Mouse (Mus musculus) forebrain, embryonic 13.5 days (tissue): Measurements from ENCODE around the gene Slc38a2. TPM values are rescaled to one million over a fixed set of nuclear protein-coding genes. Genes with fewer than 3 reads are reported as not detected.
A peak's percentile ranks its signal among the peaks of the same experiment; 100 is the strongest.

Experiments used
- ATAC-seq: fragments of 200-750 bp; cut with Nextera tagmentation; 2 replicates; pipeline ENCODE4 v1.8.0; 2017
- H3K27ac ChIP-seq: fragments of 300-500 bp; sonication (generic); 2 replicates; pipeline ENCODE4 v1.5.1; 2015; ENCODE audit warnings: inconsistent platforms, mild to moderate bottlenecking, moderate library complexity
- H3K27me3 ChIP-seq: fragments of 300-500 bp; sonication (generic); 2 replicates; pipeline ENCODE4 v1.6.1; 2015; ENCODE audit warnings: mild to moderate bottlenecking, inconsistent platforms
- H3K36me3 ChIP-seq: fragments of 300-500 bp; sonication (generic); 2 replicates; pipeline ENCODE4 v1.6.1; 2015; ENCODE audit warnings: mild to moderate bottlenecking, inconsistent platforms; ENCODE audit not compliant: poor library complexity, severe bottlenecking
- H3K4me1 ChIP-seq: fragments of 300-500 bp; sonication (generic); 2 replicates; pipeline ENCODE4 v1.6.1; 2015; ENCODE audit warnings: inconsistent platforms
- H3K4me2 ChIP-seq: fragments of 300-500 bp; sonication (generic); 2 replicates; pipeline ENCODE4 v1.6.1; 2015; ENCODE audit warnings: inconsistent platforms, mild to moderate bottlenecking, moderate library complexity
- H3K4me3 ChIP-seq: fragments of 300-500 bp; sonication (generic); 2 replicates; pipeline ENCODE4 v1.5.1; 2015; ENCODE audit warnings: mild to moderate bottlenecking, inconsistent platforms
- H3K9ac ChIP-seq: fragments of 300-500 bp; sonication (generic); 2 replicates; pipeline ENCODE4 v1.6.1; 2015; ENCODE audit warnings: mild to moderate bottlenecking, inconsistent platforms
- H3K9me3 ChIP-seq: fragments of 300-500 bp; sonication (generic); replicated peaks from 2 replicates; pipeline ENCODE4 v1.6.1; 2016; ENCODE audit warnings: inconsistent platforms
- WGBS: fragments of 180-500 bp; shearing (Covaris S2); methylation state at CpG from one replicate; pipeline ENCODE4 v1.1.7; 2015; 5-methylcytosine and 5-hydroxymethylcytosine counted together
- polyA plus RNA-seq: library from polyadenylated mRNA; unstranded; fragments of >200 nt; fragmentation: Nextera tagmentation; extraction: Ambion mirVana; gene quantifications from 2 replicates; pipeline ENCODE4 v1.2.1, GENCODE M21; 2015

The Slc38a2 gene
- 148 and 156 TPM in 2 replicates for polyA plus RNA-seq

GRCm38 (mm10) chr15:96699521-96700511, at the start of gene Slc38a2:
Slc38a2 (minus strand) TSS chr15:96699730.
- peak within 1 kb of the TSS; percentile 73 for H3K4me2 ChIP-seq
- no peaks in the 10 kb centered on the region for H3K27me3 ChIP-seq
- peak within 1 kb of the TSS; percentile 84 for H3K4me3 ChIP-seq
- ATAC-seq, result peak; percentile 89
- under 1% methylated on average over 76 of the region's 76 CpGs for WGBS
- H3K9ac ChIP-seq, result peak within 1 kb of the TSS; percentile 100
- H3K27ac ChIP-seq, result peak within 1 kb of the TSS; percentile 100
- H3K36me3 ChIP-seq, result peaks cover 38% of the 10 kb centered on the region
- H3K4me1 ChIP-seq, result peaks cover 39% of the 10 kb centered on the region
- no peaks in the 10 kb centered on the region for H3K9me3 ChIP-seq

DNA sequence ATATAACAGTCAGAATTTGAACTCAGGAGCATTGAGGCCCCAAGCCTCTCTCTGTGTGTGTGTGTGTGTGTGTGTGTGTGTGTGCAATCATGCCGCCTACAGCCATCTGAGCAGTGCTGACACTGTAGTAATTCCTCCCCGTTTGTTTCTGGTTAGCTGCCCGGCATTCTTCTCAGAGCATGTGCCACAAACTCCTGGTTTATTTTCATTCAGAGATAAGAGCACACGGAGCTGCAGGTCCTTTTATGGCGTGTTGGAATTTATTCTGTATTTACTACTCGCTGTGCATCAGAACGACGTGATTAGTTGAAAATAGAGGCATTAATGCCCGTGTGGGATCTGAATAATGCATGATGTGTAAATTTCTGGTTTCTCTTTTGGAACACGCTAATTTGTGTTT, 49.6 kb upstream of the Slc38a2 start:
- Histone ChIP-seq H3K4me2 (no peak overlapping the region), H3K9ac (no peak overlapping the region), H3K27me3 (no peaks in the 10 kb centered on the region), H3K27ac (no peak overlapping the region), H3K9me3 (no peaks in the 10 kb centered on the region), H3K36me3 (no peaks in the 10 kb centered on the region), H3K4me1 (0 out of 2 replicates have a peak, but pooled peaks cover 3% of the 10 kb centered on the region), H3K4me3 (no peak overlapping the region)
- ATAC-seq, result no peak
- WGBS, result 58% methylated on average over 10 of the region's 10 CpGs

GRCm38 (mm10) chr15:96747551-96747950, 48.0 kb upstream of the Slc38a2 start:
- ATAC-seq, result no peak
- 92% methylated on average over 11 of the region's 11 CpGs for WGBS
- H3K4me2 ChIP-seq, result no peak overlapping the region

GRCm38 (mm10) chr15:96746986-96747385, 47.5 kb upstream of the Slc38a2 start:
- Histone ChIP-seq H3K4me2 (no peak overlapping the region), H3K4me1 (peaks cover 3% of the 10 kb centered on the region; the same call in 1 of the 2 replicates), H3K9me3 (no peaks in the 10 kb centered on the region), H3K9ac (no peak overlapping the region), H3K27ac (no peak overlapping the region), H3K27me3 (no peaks in the 10 kb centered on the region), H3K4me3 (no peak overlapping the region), H3K36me3 (no peaks in the 10 kb centered on the region)
- WGBS, result 91% methylated on average over 6 of the region's 6 CpGs
- ATAC-seq, result no peak

More at GRCm38 (mm10) chr15:96747551-96747950, 48.0 kb upstream of the Slc38a2 start:
- H3K9me3 ChIP-seq, result no peaks in the 10 kb centered on the region
- H3K4me1 ChIP-seq, result peaks cover 3% of the 10 kb centered on the region; the same call in 1 of the 2 replicates
- no peak overlapping the region for H3K9ac ChIP-seq
- no peak overlapping the region for H3K27ac ChIP-seq
- H3K27me3 ChIP-seq, result no peaks in the 10 kb centered on the region
- H3K36me3 ChIP-seq, result no peaks in the 10 kb centered on the region
- no peak overlapping the region for H3K4me3 ChIP-seq

GRCm38 (mm10) chr15:96745299-96745698, 45.8 kb upstream of the Slc38a2 start:
- H3K36me3 ChIP-seq, result no peaks in the 10 kb centered on the region
- WGBS, result 93% methylated on average over 1 of the region's 1 CpGs
- no peaks in the 10 kb centered on the region for H3K27me3 ChIP-seq
- H3K27ac ChIP-seq, result no peak overlapping the region
- H3K9ac ChIP-seq, result no peak overlapping the region
- no peaks in the 10 kb centered on the region for H3K9me3 ChIP-seq
- no peak overlapping the region for H3K4me3 ChIP-seq
- no peak overlapping the region for H3K4me2 ChIP-seq
- ATAC-seq, result no peak
- H3K4me1 ChIP-seq, result peaks cover 3% of the 10 kb centered on the region; the same call in 1 of the 2 replicates

- Histone ChIP-seq H3K4me3 (no peak overlapping the region), H3K9ac (no peak overlapping the region), H3K9me3 (no peaks in the 10 kb centered on the region), H3K36me3 (no peaks in the 10 kb centered on the region), H3K27ac (no peak overlapping the region), H3K27me3 (no peaks in the 10 kb centered on the region), H3K4me2 (no peak overlapping the region), H3K4me1 (peaks cover 3% of the 10 kb centered on the region; the same call in 1 of the 2 replicates)
- ATAC-seq, result no peak
- WGBS, result 95% methylated on average over 5 of the region's 5 CpGs
Observed at GRCm38 (mm10) chr15:96744882-96745296, 45.4 kb upstream of the Slc38a2 start.

DNA sequence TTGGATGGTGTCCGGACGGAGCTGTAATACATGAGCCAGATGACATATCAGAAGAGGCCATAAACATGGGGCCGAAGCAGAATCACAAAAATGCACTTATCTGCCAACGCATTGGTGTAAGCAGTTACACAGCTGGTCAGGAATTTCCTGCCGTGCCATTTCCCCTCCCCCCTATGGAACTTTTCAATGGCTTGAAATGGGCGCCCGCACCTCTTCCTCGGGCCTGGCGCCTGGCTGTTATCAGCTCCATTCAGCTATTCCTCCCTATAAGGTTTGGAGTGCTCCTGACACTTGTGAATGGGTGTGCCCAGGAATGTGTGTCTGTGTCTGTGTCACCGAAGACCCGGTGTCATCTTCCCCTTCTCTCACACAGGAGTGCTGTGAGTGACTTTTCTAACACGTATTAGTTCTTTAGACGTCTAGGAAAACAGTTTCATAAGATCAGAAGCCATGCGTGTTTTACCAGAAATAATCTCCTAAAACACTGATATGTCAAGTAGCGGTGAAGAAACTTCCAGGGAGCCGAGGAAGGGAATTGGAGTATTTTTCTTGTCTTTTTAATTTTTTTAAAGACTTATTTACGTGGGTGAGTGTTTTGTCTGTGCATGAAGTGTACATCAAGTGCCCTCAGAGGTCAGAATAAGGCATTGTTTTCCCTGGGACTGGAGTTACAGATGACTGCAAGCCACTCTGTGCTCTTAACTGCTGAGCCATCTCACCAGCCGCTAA, 44.8 kb upstream of the Slc38a2 start:
- Histone ChIP-seq H3K36me3 (no peaks in the 10 kb centered on the region), H3K27me3 (no peaks in the 10 kb centered on the region), H3K27ac (no peak overlapping the region), H3K4me2 (no peak overlapping the region), H3K4me3 (no peak overlapping the region), H3K4me1 (no peaks in the 10 kb centered on the region; the same call in 1 of the 2 replicates), H3K9me3 (no peaks in the 10 kb centered on the region), H3K9ac (no peak overlapping the region)
- no peak for ATAC-seq
- 83% methylated on average over 18 of the region's 18 CpGs for WGBS

- H3K4me2 ChIP-seq, result no peak overlapping the region
- no peaks in the 10 kb centered on the region for H3K36me3 ChIP-seq
- H3K27me3 ChIP-seq, result no peaks in the 10 kb centered on the region
- WGBS, result 86% methylated on average over 6 of the region's 6 CpGs
- no peak overlapping the region for H3K9ac ChIP-seq
- no peaks in the 10 kb centered on the region; the same call in 1 of the 2 replicates for H3K4me1 ChIP-seq
- no peak overlapping the region for H3K27ac ChIP-seq
- ATAC-seq, result no peak
- H3K9me3 ChIP-seq, result no peaks in the 10 kb centered on the region
- no peak overlapping the region for H3K4me3 ChIP-seq
Observed at GRCm38 (mm10) chr15:96743257-96743656, 43.7 kb upstream of the Slc38a2 start.

GRCm38 (mm10) chr15:96742591-96743241, 43.2 kb upstream of the Slc38a2 start:
- H3K27ac ChIP-seq, result no peak overlapping the region
- ATAC-seq, result no peak
- 73% methylated on average over 16 of the region's 16 CpGs for WGBS

DNA sequence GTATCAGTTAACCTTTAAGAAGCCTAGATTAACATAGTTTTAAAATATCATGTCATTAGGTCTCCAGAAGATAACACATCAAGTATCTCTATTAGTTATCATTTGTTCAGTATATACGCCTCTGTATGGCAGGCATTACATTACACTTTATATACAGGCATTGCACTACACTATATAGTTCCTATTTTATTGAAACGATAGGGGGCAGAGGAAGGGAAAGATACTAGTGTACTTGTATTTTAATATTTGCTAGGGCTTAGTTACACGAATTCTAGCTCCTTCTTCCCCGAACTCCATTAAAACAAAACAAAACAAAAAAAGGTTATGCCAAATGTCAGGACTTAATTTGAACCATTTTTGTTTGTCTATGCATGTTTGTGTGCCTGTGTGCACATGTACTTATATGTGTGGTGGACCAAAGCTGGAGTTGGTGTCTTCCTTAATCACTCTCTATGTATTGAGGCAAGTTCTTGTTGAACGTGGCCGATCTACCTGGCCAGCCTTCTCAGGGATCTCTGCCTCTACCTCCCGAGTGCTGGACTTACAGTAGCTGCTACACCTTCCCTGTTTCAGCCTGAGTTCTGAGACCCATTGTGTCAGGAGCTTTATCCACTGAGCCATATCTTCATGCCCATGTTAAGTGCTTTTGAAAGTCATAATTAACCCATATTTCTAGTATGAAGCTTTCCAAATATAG, 41.5 kb upstream of the Slc38a2 start:
- H3K36me3 ChIP-seq, result no peaks in the 10 kb centered on the region
- H3K4me1 ChIP-seq, result no peaks in the 10 kb centered on the region; the same call in 1 of the 2 replicates
- 90% methylated on average over 7 of the region's 7 CpGs for WGBS
- H3K9ac ChIP-seq, result no peak overlapping the region
- H3K4me3 ChIP-seq, result no peak overlapping the region
- H3K4me2 ChIP-seq, result no peak overlapping the region
- no peaks in the 10 kb centered on the region for H3K9me3 ChIP-seq
- no peaks in the 10 kb centered on the region for H3K27me3 ChIP-seq
- ATAC-seq, result no peak
- no peak overlapping the region for H3K27ac ChIP-seq

More at GRCm38 (mm10) chr15:96742591-96743241, 43.2 kb upstream of the Slc38a2 start:
- Histone ChIP-seq H3K9ac (no peak overlapping the region), H3K4me2 (no peak overlapping the region), H3K4me3 (no peak overlapping the region), H3K4me1 (no peaks in the 10 kb centered on the region; the same call in 1 of the 2 replicates), H3K27me3 (no peaks in the 10 kb centered on the region), H3K9me3 (no peaks in the 10 kb centered on the region), H3K36me3 (no peaks in the 10 kb centered on the region)

DNA sequence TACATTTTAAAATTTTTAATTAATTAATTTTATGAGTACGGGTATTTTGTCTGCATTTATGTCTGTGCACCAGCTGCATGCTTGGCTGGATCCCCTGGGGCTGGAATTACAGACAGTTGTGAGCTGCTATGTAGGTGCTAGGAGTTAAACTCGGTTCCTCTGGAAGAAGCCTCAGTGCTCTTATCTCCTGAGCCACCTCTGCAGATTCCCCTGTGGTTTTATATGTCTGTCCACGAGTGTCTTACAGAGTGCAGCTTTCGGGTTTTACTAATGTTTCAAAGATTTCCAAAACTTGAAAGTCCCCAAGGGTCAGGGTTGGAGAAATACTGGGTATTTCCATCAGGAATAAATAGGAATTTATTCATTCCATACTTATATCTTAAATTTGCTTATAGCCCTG, 40.6 kb upstream of the Slc38a2 start:
- H3K9me3 ChIP-seq, result no peaks in the 10 kb centered on the region
- ATAC-seq, result no peak
- WGBS, result 86% methylated on average over 4 of the region's 4 CpGs
- no peaks in the 10 kb centered on the region for H3K36me3 ChIP-seq
- no peak overlapping the region for H3K27ac ChIP-seq
- H3K4me1 ChIP-seq, result no peaks in the 10 kb centered on the region; the same call in 1 of the 2 replicates
- no peak overlapping the region for H3K9ac ChIP-seq
- no peak overlapping the region for H3K4me3 ChIP-seq
- H3K4me2 ChIP-seq, result no peak overlapping the region
- no peaks in the 10 kb centered on the region for H3K27me3 ChIP-seq
